8 mouse cellular contexts compared by ENCODE assay signal in genomic region chr5:96792936-96793718, GRCm38 (mm10). TPM values are rescaled to one million over a fixed set of nuclear protein-coding genes. Genes with fewer than 3 reads are reported as not detected.
DNase-seq lines count a peak whose midpoint lies in the region; ATAC-seq lines count a peak whose summit lies in the region.

Gene Anxa3 (plus strand): TSS chr5:96793339.

- H3K27ac ChIP-seq in forebrain, embryonic 15.5 days (replicated peaks), result no peak within 1 kb of the TSS
- peak within 1 kb of the TSS; percentile 70; the same call in 1 of the 2 replicates for H3K27ac ChIP-seq in hindbrain, embryonic 10.5 days
- H3K27ac ChIP-seq in stomach, embryonic 16.5 days (ENCODE audit: low read length), result peak within 1 kb of the TSS; percentile 72

- 0 out of 2 replicates have a peak, but pooled peaks cover 4% of the 10 kb centered on the region for H3K27me3 ChIP-seq in forebrain, embryonic 15.5 days
- H3K27me3 ChIP-seq in hindbrain, embryonic 10.5 days (ENCODE audit: insufficient read depth, poor library complexity, severe bottlenecking), result peaks cover 17% of the 10 kb centered on the region; the same call in 1 of the 2 replicates
- no peaks in the 10 kb centered on the region for H3K27me3 ChIP-seq in stomach, embryonic 16.5 days (ENCODE audit: control insufficient read depth, insufficient read depth, low read length)

- 11% methylated on average over 26 of the region's 26 CpGs for WGBS in forebrain, embryonic 15.5 days
- WGBS in hindbrain, embryonic 10.5 days, result 12% methylated on average over 26 of the region's 26 CpGs
- 9% methylated on average over 26 of the region's 26 CpGs for WGBS in stomach, embryonic 16.5 days

- DNase-seq in ES-CJ7 (ENCODE audit: low read depth, low spot score), result peak; percentile 85
- DNase-seq in adrenal gland, adult 8-10 months, result peak; percentile 28
- DNase-seq in hindbrain, embryonic 10.5 days (ENCODE audit: low spot score), result peak; percentile 58
- no peak for DNase-seq in layer of hippocampus, postnatal 25 days (ENCODE audit: extremely low spot score in 1 of 2, low spot score in 1 of 2)
- peak; percentile 82 to 86 for DNase-seq in lung, postnatal 4 days
- no peak for DNase-seq in right cerebral cortex, adult 18-20 months

- no peaks in the 10 kb centered on the region for H3K9me3 ChIP-seq in forebrain, embryonic 15.5 days
- H3K9me3 ChIP-seq in hindbrain, embryonic 10.5 days, result no peaks in the 10 kb centered on the region
- no peaks in the 10 kb centered on the region for H3K9me3 ChIP-seq in stomach, embryonic 16.5 days (replicated peaks; ENCODE audit: control insufficient read depth, low read length)

- H3K4me1 ChIP-seq in forebrain, embryonic 15.5 days, result peaks cover 5% of the 10 kb centered on the region; the same call in 1 of the 2 replicates
- H3K4me1 ChIP-seq in hindbrain, embryonic 10.5 days (replicated peaks), result peaks cover 12% of the 10 kb centered on the region
- peaks cover 5% of the 10 kb centered on the region for H3K4me1 ChIP-seq in stomach, embryonic 16.5 days (ENCODE audit: control insufficient read depth, insufficient read depth, low read length)

- H3K4me3 ChIP-seq in forebrain, embryonic 15.5 days, result peak within 1 kb of the TSS; percentile 35
- peak within 1 kb of the TSS; percentile 57 for H3K4me3 ChIP-seq in hindbrain, embryonic 10.5 days
- peak within 1 kb of the TSS; percentile 59 for H3K4me3 ChIP-seq in stomach, embryonic 16.5 days (replicated peaks; ENCODE audit: low read length)

- H3K4me2 ChIP-seq in forebrain, embryonic 15.5 days (replicated peaks), result peak within 1 kb of the TSS; percentile 69
- H3K4me2 ChIP-seq in stomach, embryonic 16.5 days (ENCODE audit: low read depth, low read length), result peak within 1 kb of the TSS; percentile 76

- ATAC-seq in forebrain, embryonic 15.5 days (replicated peaks), result peak; percentile 43; the same call in 1 of the 2 replicates
- ATAC-seq in stomach, embryonic 16.5 days (ENCODE audit: insufficient read depth, low FRiP score), result peak; percentile 90

- 0 out of 2 replicates have a peak within 1 kb of the TSS, but pooled peaks have one; percentile 0 for H3K9ac ChIP-seq in forebrain, embryonic 15.5 days (replicated peaks)
- H3K9ac ChIP-seq in stomach, embryonic 16.5 days (ENCODE audit: low read length), result peak within 1 kb of the TSS; percentile 70

- no peaks in the 10 kb centered on the region for H3K36me3 ChIP-seq in forebrain, embryonic 15.5 days
- H3K36me3 ChIP-seq in hindbrain, embryonic 10.5 days, result no peaks in the 10 kb centered on the region
- H3K36me3 ChIP-seq in stomach, embryonic 16.5 days (ENCODE audit: control insufficient read depth, insufficient read depth, low read length), result no peaks in the 10 kb centered on the region

RNA-seq across cellular contexts. Expression of gene Anxa3, which starts in this region (rescaled TPM):
- 10 to 100 TPM; 15.7 to 30.5 (median 22.7) TPM for total RNA-seq in adrenal gland, adult 8-10 months (2022)
- 21.5 and 22.6 TPM in 2 replicates for polyA plus RNA-seq in forebrain, embryonic 15.5 days (2015; fragmentation: Nextera tagmentation; extraction: Ambion mirVana)
- polyA plus RNA-seq in hindbrain, embryonic 10.5 days (2016; fragmentation: Nextera tagmentation; extraction: Ambion mirVana), result 49.2 and 52.5 TPM in 2 replicates
- total RNA-seq in layer of hippocampus, postnatal 25 days (2021), result 10 to 100 TPM; 10.4 to 10.5 TPM
- 92.1 and 101 TPM in 2 replicates for polyA plus RNA-seq in stomach, embryonic 16.5 days (2015; fragmentation: Nextera tagmentation; extraction: Ambion mirVana)

Comparison
In these comparisons a context has a peak if more than half of its experiments do, and no peak if none do; other contexts are left out.
1. DNase-seq: peak in ES-CJ7 (single experiment), adrenal gland, adult 8-10 months (single experiment), hindbrain, embryonic 10.5 days (single experiment) and lung, postnatal 4 days (2 of 2); none in layer of hippocampus, postnatal 25 days (0 of 2) and right cerebral cortex, adult 18-20 months (single experiment).
2. Peak in every context shown above with its lines, with median percentiles within 50 percentile points of each other: H3K4me3 ChIP-seq.